Mouse (Mus musculus): ENCODE measurements at regions not wholly inside any gene's neighbourhood (a gene's known extent, or its start where the extent isn't known, plus 50 kb on each side); places are given as distances from the start of the nearest gene placed in this dataset.
A peak's percentile ranks its signal among the peaks of the same experiment; 100 is the strongest.

DNA sequence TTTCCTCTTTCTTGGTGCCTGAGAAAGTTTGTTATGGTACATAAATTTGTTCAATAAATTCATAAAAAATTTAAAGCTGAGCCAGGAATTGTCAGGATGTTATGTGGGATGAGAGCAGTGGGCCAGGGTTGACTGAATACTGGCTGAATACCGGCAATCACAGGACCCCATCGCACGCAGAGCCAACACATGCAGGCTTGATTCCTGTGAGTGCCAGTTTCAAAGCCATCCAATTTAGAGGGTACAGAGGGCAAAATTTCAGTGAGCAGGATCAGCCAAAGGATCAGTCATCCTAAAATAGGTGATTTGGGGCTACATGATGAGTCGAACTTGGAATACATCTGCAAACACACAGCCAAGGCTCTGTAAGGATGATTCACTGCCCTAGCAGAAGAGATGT lies 583.6 kb upstream of the Nectin3 start:
- intact Hi-C loops (cut with DNase I) = no loop called here
- DNase-seq (ENCODE audit: low spot score in 2 of 2) = no peak

GRCm38 (mm10) chr16:47080330-47080729 lies 582.0 kb upstream of the Nectin3 start:
- DNase-seq (ENCODE audit: low spot score in 2 of 2) = no peak
- intact Hi-C loops (cut with DNase I) = no loop called here

GRCm38 (mm10) chr16:47059293-47059963 lies 561.1 kb upstream of the Nectin3 start:
- intact Hi-C loops (cut with DNase I) = no loop called here
- no peak for DNase-seq (ENCODE audit: low spot score in 2 of 2)

GRCm38 (mm10) chr16:47058811-47059210 lies 560.5 kb upstream of the Nectin3 start:
- no peak for DNase-seq (ENCODE audit: low spot score in 2 of 2)
- intact Hi-C loops (cut with DNase I) = no loop called here

GRCm38 (mm10) chr16:47025971-47026370 lies 527.6 kb upstream of the Nectin3 start:
- DNase-seq (ENCODE audit: low spot score in 2 of 2) = peak; percentile 36 to 60
- intact Hi-C loops (cut with DNase I) = no loop called here

- intact Hi-C loops (cut with DNase I) = no loop called here
- no peak for DNase-seq (ENCODE audit: low spot score in 2 of 2)
Observed at GRCm38 (mm10) chr16:47017486-47017885, 519.2 kb upstream of the Nectin3 start.

DNA sequence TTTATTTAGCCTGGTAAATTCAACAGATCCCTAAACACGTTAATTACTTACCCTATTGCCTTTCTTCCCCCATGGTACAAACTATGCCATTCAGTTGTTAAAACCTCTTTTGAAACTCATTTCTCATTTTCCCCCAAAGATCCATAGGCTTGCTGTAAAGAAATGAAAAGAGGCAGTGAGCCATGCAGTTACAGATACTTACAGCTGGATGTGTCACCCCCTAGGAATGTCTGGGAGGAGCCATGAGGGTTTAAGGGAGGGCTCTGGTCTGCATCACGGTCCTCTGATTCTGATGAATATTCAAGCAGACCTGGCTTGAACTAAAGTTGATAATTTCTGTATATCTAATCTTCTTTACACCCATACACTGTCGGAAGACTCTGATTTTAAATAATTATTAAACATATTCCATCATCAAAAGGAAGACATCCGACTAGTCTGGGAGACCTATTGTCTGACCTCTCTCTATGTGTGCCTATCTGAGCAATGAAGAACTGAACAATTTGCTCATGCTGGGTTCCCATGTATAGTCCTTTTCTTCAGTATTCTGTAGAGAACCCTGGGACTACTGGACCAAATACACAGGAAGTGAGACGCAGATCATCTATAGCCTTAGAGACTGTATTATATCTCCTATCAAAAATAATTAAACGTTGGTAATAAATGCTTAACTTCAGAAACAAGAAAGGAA lies 484.7 kb upstream of the Nectin3 start:
- intact Hi-C loops (cut with DNase I) = no loop called here
- no peak for DNase-seq (ENCODE audit: low spot score in 2 of 2)

DNA sequence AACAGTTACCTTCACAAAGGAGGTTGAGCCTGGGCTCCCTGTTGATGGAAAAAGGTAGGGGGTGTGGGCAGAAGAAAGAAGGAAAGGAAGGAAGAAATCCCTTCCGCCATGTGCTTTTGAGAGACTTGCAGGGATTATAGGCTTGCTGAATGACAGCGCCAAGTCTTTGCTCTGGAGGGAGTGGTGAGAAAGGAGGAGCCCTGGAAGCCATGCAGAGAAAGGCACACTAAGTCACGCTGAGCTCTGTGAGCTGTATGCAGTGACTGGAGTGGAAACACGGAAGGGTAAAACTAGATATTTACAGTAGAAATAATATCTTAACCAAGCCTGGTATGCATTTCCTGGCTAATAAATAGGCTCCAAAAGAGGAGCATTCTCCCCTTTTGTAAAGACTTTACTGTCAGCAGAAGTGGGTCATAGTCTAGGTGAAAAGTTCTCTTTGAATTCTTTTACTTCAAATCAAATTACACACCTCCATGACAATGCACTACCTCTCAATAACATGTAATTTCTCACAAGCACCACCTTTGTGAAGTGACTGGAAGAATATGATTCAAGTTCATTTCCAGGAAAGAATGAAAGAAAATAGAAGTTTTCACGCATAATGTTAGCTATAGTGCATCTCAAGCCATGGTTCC lies 484.1 kb upstream of the Nectin3 start:
- intact Hi-C loops (cut with DNase I) = no loop called here
- DNase-seq (ENCODE audit: low spot score in 2 of 2) = no peak

DNA sequence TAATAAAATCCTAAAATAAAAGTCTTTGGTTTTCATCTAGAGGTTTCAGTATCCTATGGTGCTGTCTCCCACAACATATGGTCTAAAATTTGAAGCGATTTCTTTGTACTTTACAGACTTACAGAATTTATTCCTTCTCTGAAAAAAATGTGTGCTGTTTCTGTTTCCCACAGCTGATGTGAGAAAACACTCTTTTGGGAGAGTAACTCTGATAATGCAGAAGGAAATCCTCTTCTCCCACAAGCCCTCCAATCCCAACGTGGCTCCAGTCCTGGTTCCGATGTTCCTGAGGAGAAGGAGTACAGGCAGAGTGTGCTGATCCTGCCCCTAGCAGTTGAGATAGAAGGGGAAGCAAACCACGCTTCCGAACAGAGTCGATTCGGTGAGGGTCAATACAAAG lies 467.4 kb upstream of the Nectin3 start:
- peak in 1 of 2 experiments; percentile 7 for DNase-seq (ENCODE audit: low spot score in 2 of 2)
- intact Hi-C loops (cut with DNase I) = no loop called here

GRCm38 (mm10) chr16:46956990-46957389 lies 458.7 kb upstream of the Nectin3 start:
- intact Hi-C loops (cut with DNase I) = loop anchor here (5.0 kb wide), 1 partner anchor 460 kb away; the partner anchor contains the start of gene Nectin3

GRCm38 (mm10) chr16:46926060-46926459 lies 427.7 kb upstream of the Nectin3 start:
- intact Hi-C loops (cut with DNase I) = no loop called here
- DNase-seq (ENCODE audit: low spot score in 2 of 2) = no peak

More at GRCm38 (mm10) chr16:46956990-46957389, 458.7 kb upstream of the Nectin3 start:
- peak; percentile 7 to 15 for DNase-seq (ENCODE audit: low spot score in 2 of 2)

GRCm38 (mm10) chr16:46894576-46895203 lies 396.4 kb upstream of the Nectin3 start:
- no peak for DNase-seq (ENCODE audit: low spot score in 2 of 2)
- intact Hi-C loops (cut with DNase I) = no loop called here

- intact Hi-C loops (cut with DNase I) = no loop called here
- peak in 1 of 2 experiments; percentile 5 for DNase-seq (ENCODE audit: low spot score in 2 of 2)
Observed at GRCm38 (mm10) chr16:46878739-46879138, 380.4 kb upstream of the Nectin3 start.

GRCm38 (mm10) chr16:46863959-46864358 lies 365.6 kb upstream of the Nectin3 start:
- intact Hi-C loops (cut with DNase I) = no loop called here
- no peak for DNase-seq (ENCODE audit: low spot score in 2 of 2)

- DNase-seq (ENCODE audit: low spot score in 2 of 2) = no peak
- intact Hi-C loops (cut with DNase I) = no loop called here
Observed at GRCm38 (mm10) chr16:46849534-46849933, 351.2 kb upstream of the Nectin3 start.

DNA sequence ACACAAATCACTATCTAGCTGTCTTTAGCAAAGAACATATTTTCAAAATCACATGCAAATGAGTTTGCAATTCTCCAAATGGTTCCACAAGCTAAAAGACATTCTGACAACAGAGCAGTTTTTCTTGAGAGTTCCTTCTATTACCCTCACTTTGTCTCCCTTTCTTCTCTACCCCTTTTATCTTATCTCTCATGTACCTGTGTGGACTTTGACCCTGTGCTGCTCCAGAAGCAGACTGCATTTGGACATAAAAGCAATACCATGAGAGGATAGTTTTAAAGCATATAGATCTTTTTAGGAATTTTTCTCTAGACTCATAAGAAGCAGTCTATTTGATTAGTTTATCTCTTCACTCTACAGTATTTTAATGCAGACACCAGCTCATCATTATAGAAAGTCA lies 350.4 kb upstream of the Nectin3 start:
- no peak for DNase-seq (ENCODE audit: low spot score in 2 of 2)
- intact Hi-C loops (cut with DNase I) = no loop called here

- intact Hi-C loops (cut with DNase I) = no loop called here
- no peak for DNase-seq (ENCODE audit: low spot score in 2 of 2)
Observed at GRCm38 (mm10) chr16:46847707-46848356, 349.5 kb upstream of the Nectin3 start.

DNA sequence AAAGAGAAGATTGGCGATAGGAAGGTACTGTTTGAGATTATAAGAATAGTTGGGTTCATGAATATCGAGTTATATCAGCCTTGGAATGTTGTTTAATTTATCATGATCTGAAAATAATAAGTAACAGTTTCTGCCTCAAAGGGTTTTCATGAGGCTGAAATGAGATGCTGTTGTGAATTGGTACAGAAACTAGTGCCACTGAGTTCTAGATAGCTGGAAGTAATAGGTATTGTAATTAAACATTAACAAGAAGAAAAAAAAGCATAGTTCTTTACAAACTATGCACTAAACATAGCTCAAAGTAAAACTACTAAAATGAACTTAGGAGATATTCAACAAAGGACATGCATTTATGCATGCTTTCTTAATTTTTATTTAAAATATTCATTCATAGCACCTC lies 342.9 kb upstream of the Nectin3 start:
- intact Hi-C loops (cut with DNase I) = no loop called here
- DNase-seq (ENCODE audit: low spot score in 2 of 2) = no peak

DNA sequence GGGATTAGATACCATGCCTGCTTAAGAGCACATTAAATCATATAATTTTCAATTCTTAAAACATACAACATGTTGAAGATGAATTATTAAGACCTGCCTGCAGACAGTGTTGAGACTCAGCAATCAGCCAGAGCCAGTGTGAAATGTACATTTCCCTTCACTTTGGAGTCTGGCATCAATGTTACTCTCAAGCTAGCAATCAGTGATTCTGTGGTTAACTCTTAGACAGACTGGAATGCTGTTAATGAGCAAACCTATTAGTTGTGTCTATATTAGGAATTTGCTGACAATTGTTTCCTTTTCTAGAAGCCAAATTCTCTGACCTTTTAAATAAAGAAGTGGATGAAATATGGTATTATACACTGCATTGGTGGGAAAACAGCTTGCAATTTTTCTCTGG lies 342.4 kb upstream of the Nectin3 start:
- intact Hi-C loops (cut with DNase I) = no loop called here
- DNase-seq (ENCODE audit: low spot score in 2 of 2) = no peak

GRCm38 (mm10) chr16:46825147-46825546 lies 326.8 kb upstream of the Nectin3 start:
- intact Hi-C loops (cut with DNase I) = no loop called here
- DNase-seq (ENCODE audit: low spot score in 2 of 2) = no peak

All from left cerebral cortex, postnatal 36 days (tissue).